Mouse (Mus musculus): ENCODE data around the gene Ccdc92b. TPM values are rescaled to one million over a fixed set of nuclear protein-coding genes. Genes with fewer than 3 reads are reported as not detected.

Gene Ccdc92b
- total RNA-seq, 2 experiments from 2014 or later, result 21.9 to 22.1 TPM

DNA sequence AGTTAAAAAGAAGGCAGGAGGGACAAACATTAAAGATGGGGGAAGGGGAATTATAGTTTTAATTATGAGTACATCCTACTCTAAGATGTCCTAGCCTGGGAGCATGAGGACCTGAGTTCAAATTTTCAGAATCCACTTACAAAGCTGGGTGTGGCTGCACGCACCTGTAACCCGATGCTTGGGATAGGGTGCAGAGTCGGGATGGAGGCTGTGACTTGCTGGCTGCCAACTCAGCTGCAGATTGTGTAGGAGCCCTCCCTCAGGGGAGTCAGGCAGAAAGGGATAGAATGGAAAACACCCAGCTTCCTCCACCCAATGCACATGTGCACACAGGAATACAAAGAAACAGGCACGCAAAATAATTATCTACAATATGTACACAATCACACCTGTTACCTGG is 6.0 kb upstream of the Ccdc92b start:
- DNase-seq, result no peak

DNA sequence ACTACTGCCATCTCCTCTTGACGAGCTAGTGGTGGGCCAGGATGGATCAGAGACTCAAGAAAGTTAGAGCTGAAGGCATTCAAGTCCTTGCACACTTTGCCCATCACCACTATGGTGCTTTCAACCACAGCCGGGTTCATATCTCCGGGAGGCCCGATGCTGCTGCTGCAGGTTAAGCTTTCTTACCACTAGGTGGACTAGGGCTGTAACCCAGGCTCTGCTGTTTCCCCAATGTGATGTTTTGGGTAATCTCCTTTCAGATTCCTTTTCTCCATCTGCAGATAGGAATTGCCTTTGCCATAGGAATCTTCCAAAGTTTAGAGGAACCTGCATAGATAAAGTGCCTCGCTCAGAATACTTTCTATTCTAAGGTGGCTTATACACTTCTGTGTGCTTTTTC is 3.8 kb upstream of the Ccdc92b start:
- no peak for DNase-seq

DNA sequence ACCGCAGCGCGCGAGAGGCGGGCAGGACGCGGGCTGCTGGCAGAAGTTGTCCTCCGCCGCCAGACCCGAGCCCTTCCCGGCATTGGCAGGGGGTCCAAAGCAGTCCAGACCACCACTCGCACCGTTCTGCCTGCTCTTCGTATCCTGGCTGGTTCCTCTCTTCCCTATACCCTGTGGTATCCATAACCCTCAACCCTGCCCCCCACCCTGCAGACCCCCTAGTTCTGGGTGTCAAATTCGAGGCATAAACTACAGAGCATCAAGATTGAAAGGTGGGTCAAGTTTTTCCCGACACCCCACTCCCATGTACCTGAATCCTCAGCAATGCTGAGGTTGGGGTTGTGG is 523 bp downstream of the Ccdc92b start:
- no peak for DNase-seq

GRCm38 (mm10) chr11:74621974-74622669 is 2.7 kb downstream of the Ccdc92b start:
- no peak for DNase-seq

DNA sequence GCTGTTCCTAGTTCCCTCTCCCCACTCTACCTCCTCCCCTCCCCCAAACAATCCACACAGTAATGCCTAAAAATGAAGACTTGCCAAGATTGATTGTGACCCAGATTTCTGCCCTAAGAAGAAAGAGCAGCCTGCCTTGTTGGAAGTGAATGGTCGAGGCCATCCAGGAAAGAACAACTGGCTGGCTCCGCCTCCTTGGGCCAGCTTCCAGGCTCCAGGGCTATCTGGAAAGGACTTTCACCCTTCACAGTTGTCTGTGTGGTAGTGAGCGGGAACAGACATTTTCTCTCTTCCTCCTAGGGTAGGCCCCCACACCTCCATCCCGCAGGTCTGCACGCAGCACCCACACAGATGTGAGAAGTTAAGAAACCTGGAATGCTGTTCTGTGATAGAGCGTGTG is 4.3 kb downstream of the Ccdc92b start:
- DNase-seq, result no peak

DNA sequence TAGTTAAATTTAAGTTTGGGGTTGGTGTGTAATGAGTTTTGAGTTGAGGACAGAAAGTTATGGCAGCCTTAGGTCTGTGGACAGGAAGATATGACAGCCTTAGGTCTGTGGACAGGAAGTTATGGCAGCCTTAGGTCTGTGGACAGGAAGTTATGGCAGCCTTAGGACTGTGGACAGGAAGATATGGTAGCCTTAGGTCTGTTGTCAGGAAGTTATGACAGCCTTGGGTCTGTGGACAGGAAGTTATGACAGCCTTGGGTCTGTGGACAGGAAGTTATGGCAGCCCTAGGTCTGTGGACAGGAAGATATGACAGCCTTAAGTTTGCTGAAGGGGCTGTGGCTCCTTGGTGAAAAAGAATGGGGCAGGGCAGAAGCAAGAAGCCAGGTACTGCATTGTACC is 5.9 kb downstream of the Ccdc92b start:
- DNase-seq, result no peak

DNA sequence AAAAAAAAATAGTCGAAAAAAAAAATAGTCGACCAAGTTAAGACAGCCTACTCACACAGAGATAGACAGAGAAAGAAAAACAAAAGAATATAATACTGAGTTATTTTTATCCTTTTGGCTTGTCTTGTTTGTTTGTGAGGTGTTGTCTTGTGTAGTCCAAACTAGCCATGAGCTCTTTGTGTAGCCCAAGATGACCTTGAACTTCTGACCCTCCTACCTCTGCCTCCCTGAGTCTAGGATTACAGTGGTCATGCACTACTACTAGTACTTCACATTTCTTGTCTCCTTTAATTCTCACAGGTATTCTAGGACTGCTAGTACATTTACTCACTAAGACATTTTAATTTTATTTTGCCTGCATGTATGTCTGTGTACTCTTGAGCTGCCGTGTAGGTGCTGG is 8.1 kb downstream of the Ccdc92b start:
- no peak for DNase-seq

GRCm38 (mm10) chr11:74631880-74632789 is 12.7 kb downstream of the Ccdc92b start:
- no peak for DNase-seq

GRCm38 (mm10) chr11:74634490-74635275 is 15.3 kb downstream of the Ccdc92b start:
- peak in 1 of 2 experiments; percentile 49 for DNase-seq

DNA sequence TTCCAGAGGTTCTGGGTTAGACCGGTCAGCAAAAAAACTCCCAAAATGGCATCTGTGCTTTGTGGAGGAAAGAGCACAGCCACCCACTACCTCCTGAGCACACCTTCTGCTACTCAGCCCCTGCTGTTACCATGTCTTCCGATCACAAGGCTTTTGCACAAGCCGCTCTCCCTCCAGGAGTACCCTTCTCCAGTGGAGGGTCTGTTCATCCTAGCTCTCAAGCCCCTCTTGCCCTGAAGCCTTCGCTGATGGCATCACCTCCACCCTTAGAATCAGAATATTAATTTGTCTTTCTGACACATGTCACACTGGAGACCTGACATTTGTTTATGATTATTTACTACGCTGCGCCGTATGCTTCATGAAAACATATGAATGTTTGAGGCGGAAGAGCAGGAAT is 18.1 kb downstream of the Ccdc92b start:
- no peak for DNase-seq

DNA sequence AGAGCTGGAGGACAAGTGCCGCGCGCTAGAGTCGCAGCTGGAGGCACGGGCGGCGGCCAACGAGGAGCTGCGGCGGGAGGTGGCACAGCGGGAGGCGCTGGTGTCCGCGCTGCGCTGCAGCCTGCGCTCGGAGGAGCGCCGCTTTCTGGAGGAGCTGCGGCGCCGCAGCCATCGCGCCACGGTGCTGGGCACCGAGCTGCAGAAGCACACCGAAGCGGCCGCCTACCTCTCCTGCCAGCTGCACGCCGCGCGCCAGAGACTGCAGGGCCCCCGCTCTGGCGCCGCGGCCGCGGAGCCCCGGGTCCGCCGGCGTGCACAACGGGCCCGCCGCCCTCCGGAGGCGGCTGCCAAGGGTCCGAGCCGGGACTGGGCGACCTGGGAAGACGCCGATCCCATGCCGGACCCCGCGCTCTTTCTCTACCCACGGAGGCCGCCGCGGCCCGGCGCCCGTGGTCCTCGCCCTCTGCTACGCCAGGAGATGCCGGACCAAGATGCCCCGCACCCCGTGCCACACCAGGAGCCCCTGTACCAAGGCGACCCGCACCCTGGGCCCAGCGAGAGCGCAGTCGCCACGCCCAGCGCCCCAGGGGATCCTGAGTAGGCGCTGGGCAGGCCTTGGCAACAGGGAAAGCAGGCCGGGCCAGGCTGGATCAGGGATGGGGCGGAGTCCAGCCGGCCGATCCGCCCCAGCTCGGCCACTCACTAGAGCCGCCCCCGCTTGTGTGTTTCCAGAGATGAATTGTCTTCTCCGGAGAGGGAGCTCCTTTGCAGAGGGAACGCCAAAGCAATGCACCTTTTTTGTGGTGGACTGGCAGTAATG is 18.8 kb downstream of the Ccdc92b start:
- DNase-seq, result peak; percentile 65 to 66

DNA sequence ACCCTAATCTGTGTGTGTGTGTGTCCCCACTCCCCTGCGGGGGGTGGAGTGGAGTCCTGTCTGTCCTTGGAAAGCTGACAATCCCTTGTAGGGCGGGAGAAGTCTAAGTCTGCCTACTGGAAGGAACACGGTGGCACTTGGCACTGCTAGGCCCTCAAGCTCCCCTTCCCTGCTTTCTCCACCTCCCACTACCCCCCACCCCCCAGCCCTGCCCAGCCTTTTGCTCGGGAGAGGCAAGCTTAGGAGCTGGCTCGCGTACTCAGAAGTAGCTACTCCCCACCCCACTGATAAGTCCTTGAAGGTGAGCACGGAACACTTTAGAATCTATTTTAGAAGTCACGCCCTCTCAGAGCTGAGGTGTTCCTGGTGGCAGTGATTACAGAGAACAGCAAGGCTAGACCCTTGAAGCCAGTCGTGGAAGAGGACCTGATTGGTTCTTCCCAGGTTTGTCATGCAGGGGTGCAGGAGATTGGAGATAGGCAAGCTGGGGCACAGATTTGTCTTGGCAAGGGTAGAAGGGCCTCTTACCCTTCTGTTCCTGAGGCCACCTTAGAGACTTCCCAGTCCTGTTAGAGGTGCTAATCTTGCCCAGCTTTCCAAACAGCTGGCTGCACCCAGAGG is 19.5 kb downstream of the Ccdc92b start:
- no peak for DNase-seq

DNA sequence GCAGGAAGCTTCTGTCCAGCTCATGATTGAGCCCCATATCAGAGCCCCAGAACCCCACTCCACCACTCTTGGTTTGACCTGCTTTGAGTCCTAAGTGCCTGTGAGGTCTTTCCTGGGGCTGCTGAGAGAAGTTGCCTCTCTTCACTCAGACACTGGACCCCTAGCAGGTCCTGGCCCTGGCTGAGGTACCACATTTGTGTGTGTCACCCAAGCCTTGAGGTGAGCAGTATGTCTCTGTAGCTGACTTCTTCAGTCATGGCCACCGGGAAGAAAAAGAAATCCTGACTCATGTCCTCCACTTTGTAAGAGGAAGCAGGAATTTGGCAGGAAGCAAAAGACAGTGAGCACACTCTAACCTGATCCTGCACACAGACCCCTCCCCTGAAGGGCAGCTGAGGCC is 20.2 kb downstream of the Ccdc92b start:
- no peak for DNase-seq

GRCm38 (mm10) chr11:74647966-74648365 is 28.6 kb downstream of the Ccdc92b start:
- DNase-seq, result no peak

DNA sequence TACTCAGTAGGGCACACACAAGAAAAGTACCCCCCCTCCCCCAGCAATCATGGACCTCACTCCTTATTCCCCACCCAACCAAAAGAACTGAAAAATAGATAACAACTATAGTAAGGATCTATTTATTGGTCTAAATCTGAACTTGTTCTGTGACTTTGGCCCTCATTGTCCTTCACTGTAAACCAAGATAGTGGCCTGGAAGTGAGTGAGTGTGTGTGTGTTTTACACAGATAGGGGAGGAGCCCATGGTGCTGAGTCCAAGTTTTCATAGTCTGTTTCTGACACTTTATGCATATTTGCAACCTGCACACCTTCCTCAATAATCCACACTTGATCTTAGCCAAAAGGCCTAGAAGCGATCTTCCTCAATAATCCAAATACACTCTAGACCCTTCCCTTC is 29.3 kb downstream of the Ccdc92b start:
- no peak for DNase-seq

GRCm38 (mm10) chr11:74649095-74649646 is 29.8 kb downstream of the Ccdc92b start, which contains the start of gene Cluh:
TSS of gene Cluh (plus strand) at chr11:74649495.
- DNase-seq, result peak; percentile 97 to 99

DNA sequence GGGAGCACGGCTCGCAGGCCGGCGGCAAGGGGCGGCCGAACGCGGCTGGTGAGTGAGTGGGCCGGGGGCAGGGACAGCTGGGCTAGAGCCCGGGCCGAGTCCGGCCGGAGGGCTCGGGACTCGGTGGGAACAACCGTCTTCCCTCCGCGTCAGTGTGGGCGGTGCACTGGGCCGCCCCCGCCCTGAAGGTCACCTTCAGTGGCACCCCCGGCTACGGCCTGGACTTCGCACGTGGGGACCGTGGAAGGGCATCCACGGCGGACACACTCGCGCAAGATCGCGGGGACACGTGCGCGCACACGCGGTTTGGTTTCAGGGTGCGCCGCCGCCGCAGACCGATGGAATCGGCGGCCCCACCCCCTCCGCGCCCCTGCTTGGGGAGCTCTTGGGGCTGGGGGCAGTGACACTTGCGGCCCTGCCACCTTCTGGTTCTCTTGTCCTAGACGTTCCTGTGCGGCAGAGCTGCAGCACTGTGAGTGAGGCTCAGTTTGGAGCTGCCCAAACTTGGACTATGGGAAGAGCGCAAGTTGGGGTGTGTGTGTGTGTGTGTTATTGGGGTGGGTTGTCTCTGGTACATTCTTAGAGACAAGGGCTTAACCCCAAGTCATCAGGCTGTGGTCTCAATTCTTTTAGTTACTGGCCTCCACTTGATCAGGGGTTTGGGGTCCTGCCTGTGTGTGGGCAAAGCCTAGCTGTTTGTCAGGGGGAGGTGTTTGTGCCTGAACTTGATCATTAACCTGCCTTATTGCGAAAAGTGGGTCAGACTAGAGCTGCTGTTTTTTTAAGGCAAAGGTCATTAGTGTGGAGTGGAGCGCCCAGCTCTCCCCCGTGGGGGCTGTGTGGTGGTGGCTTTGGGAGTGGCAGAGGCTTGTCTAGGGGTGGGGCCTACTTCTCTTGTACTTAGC is 30.5 kb downstream of the Ccdc92b start:
- peak in 1 of 2 experiments; percentile 41 for DNase-seq

DNA sequence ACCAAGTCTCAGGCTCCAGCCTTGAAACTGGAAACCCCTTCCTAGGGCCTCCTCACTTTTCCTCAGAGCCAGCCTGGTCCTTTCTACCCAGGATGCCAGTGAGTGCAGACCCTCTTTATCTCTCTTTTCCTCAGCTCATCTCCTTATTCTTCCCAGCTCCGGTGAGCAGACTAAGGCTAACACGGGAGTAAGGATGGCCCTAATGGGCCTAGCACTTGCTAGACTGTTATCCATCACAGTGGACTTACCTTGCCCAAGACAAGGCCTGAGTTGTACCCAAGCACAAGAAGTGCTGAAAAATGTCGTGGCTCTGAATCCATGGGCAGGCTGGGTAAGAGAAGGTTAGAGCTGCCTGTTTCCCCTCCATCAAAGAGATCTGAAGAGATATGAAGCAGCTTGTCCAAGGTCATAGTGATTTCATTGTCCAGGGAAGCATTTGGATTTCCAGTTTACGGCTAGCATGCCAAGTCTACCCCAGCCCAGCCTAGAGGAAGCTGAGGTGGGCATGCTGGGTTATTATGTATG is 31.2 kb downstream of the Ccdc92b start:
- DNase-seq, result no peak

GRCm38 (mm10) chr11:74652791-74653191 is 33.4 kb downstream of the Ccdc92b start:
- peak; percentile 20 to 45 for DNase-seq

DNA sequence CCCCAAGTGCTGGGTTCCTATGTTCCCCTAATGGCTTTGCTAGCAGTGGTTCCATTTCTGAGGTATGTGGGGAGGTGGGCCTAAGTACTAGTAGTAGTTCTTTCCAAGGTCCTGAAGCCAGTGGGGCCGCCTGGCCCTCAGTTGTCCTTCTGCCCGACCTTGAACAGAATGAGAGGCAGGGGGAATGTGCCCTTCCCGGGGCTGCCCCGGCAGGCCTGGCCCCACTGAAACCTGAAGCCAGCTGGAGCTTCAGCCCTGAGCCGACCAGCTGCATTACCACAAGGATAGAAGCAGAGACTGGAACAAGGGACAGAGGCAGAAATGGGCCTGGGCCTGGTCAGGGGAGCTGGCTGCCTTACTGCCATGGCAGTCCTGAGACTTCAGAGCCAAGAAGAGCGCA is 34.0 kb downstream of the Ccdc92b start:
- DNase-seq, result no peak
